Mouse (Mus musculus): ENCODE measurements around the gene Rtn1. TPM values are rescaled to one million over a fixed set of nuclear protein-coding genes. Genes with fewer than 3 reads are reported as not detected.

Rtn1 gene
- polyA plus RNA-seq, 1 experiment, result 2.8 TPM

DNA sequence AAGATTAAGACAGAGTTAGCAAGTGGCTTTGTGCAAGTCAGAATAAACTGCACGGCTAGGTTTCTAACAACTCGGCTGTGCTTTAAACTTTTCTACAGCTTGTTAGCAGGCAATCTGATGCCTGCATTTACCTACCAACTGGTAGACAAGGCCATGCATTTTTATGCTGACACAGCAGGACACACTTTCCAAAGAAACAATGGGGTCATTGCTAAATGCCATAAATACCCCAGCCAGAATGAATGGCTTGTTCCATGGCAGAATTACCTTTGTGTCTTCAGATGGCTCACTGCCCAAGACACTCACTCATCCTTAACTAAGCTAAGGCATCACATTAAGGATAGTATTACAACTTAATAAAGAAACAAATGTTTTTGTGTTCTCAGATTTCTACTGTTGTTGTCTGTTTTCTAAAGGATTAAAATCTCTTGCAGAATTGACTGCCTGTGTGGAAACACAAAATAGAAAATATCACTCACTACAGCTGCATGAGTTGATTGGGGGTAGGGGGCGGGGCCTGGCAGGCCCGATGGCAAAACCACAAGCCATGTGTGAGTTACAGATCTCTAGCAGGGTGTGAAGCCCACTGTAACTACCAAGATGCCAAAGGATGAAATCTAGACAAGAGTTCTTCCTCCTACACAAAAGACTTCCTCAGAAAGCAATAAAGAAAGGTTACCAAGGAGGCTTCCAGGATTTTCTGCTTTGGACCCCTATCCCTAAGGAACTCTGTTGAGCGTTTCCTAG, 129.6 kb downstream of the Rtn1 start:
- DNase-seq (ENCODE audit: low spot score), result no peak

DNA sequence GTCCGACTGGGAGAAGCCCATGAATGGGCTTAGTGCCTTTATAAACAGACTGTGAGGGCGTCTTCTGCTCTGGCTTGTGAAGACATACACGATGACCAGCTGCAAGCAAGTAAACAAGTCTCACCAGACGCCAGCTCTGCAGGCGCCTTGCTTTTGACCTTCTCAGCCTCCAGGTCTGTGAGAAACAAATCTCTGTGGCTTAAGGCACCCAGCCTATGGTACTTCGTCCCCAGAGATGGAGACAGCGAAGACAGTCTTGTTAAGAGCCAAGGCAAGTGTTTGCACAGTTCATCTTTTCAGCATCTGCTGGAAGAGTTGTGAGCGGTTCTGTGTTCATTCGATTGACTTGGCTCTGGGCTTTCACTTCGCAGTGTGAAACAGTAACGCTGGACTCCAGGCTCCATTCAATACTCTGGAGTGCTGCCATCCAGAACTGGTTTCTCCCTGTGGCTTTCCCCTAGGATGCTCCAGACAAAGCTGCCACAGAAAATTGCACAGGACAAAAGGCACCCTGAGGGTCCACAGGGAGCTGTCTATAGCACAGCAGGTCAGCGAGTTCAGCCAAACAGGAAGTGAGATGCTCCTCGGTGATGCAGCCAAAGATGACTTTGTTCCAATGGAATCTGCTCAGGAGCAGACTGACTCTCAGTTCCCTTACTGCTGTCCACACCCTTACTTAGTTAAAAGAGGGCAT, 135.0 kb downstream of the Rtn1 start:
- no peak for DNase-seq (ENCODE audit: low spot score)

DNA sequence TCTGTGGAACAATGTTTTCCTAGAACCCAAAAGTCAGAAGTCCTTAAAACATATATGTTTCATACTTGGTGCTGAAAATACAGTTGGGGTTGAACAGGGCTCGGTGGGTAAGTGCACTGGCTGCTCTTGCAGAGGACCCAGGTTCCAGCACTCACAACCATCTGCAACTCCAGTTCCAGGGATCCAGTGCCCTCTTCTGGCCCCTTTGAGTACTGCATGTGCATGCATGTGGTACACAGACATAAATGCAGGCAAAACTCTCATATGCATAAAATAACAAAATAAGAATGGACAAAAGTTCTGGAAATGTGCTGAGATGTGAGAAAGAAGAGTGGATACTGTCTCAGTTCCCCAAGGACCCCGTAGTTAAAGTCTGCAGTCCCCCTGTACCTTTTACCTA, 141.2 kb downstream of the Rtn1 start:
- DNase-seq (ENCODE audit: low spot score), result no peak

DNA sequence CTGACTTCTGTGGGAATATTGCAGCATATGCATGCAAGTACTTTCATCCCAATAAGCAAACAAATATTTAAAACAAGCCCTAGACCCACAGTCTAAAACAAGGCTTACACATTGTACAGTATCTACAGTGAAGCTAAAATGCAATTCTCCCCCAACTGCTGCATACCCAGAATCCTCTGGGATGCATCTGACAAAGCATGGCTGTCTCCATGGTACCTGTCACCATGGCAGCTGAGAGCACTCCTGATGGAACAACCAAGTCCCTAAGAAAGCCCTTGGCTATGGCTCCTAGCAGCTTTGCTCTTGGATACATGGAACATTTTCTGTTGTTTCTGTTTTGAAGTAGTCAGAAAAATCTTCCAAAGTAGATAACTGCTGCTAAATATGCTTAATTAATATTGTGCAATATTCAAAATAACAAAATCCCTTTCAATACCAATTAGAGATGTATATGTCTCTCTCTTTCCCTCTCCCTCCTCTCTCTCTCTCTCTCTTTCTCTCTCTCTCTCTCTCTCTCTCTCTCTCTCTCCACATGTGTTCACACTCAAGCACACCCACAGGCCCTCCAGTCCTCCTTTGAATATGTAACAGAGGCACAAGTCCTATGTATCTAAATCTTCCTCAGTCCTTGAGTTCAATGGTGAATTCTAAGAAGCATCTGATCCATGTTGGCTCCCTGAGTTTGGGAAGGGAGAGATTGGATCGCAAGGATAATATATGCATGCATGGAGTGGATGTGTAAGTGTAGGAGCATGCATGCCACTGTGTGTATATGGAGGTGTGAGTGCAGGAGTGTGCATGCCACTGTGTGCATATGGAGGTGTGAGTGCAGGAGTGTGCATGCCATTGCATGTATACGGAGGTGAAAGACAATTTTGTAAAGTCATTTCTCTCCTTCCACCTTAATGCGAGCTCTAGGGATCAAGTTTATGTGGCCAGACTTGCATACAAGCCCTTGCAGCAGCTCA, 143.3 kb downstream of the Rtn1 start:
- DNase-seq (ENCODE audit: low spot score), result no peak

DNA sequence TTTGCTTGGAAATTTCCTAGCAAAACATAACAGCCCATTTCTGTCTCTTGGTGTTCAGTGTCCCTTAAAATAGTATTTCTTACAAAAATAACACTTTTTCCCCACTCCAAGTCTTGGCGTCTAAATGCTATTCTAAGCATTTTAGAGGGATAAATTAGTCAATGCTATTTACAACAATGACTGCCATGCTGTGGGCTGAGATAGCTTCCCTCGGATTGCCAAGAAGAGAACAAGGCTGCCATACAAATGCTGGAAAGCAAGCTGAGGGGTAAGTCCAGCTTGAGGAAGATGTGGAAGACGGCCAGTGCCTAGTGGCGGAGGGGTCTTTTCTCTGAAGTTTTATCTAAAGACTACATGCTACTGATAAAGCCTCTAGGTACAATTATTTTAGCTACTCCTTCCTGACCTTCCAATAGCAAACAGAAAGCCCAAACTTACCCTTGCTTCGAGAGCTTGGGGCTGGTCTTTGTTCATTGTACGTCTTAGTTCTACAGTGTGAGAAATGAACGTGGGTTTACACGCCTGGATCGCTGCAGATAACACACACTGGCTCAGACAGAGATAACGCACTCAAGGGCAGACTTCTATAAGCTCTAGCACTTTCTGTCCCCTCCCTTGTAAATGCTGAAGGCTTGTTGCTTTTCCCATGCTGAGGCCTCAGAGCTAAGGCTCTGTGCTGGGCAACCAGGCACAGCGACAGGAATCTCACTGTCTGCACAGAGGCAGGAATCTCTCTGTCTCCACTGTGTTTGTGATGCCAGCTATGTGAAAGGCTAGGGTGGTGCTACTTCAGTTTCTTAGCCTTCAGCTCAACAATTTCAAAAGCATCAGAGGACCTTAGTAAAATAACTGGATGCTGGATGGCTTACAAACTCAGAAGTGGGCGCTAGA, 145.4 kb downstream of the Rtn1 start:
- DNase-seq (ENCODE audit: low spot score), result no peak

DNA sequence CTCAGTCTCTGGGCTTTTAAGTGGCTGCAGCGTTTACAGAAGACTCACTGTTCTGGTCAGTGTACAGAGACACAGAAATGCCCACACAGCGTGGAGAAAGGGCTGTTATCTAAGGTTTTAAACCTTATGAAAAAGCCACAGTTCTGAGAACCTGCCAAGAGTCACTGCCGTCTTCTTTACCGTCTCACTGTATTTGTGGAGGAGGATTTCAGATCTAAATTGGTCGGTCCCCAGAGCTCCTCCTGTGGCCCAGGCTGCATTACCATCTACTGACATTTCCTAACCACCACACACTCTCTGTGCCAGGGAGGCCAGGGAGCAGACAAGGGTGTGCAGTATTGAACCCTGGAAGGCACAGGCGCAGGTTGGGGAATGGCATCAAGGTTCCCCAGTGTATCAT, 151.9 kb downstream of the Rtn1 start:
- DNase-seq (ENCODE audit: low spot score), result no peak

DNA sequence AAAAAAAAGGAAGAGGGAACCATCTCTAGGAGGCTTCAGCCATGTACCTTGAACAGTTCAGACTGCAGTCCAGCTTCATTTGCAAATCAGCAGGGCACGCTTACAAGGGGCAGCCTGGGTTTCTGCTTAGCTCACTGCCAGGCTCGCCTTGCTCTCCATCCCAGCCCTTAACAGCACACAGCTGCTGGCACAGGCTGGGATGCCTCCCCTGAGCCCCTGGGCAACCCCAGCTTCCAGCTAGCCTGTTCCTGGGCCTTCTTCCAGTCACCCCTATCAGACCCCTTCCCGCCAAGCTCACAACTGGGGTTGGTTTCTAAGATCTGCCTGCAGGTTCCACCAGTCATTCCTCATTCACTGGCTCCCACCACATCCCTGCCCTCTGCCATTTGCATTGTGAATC, 155.8 kb downstream of the Rtn1 start:
- DNase-seq (ENCODE audit: low spot score), result no peak

DNA sequence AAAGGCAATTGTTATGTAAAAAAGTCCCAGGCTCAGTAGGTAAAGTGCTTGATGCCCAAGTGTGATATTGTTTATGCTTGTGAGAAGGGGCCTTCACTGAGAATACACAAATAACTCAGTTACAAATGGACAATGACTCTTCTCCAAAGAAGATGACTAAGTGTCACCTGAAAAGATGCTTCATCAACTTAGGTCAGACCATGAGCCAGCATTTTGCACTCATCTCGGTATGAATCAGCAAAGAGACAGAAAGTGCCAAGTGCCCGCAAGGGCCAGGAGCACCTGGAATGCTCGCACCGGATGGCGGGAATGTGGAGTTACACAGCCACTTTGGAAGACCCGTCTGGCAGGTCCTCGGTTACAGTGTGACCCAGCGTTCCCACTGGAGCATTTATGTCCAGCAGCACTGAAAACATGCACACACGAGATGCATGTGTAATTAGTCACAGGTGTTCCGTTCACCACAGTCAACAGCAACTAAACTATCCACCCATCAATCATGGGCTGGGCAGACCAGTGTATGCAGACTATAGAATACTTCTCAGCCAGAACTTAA, 156.9 kb downstream of the Rtn1 start:
- DNase-seq (ENCODE audit: low spot score), result no peak

DNA sequence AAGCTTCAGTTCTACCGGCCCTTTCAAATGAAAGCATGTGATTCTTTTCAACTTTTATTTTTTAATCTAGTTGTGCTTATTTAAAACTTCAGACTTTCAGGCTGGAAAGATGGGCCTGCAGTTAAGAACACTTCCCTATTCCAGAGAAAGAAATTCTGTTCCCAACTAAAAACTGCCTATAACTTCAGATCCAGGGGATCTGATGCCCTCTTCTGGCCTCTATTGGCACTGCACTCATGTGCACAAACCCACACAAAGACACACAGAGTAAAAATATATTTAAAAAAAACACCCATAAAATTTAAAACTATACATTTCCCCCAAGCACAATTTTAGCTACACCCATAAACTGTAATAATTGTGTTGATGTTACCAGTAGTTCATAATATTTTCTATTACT, 163.9 kb downstream of the Rtn1 start:
- DNase-seq (ENCODE audit: low spot score), result no peak

DNA sequence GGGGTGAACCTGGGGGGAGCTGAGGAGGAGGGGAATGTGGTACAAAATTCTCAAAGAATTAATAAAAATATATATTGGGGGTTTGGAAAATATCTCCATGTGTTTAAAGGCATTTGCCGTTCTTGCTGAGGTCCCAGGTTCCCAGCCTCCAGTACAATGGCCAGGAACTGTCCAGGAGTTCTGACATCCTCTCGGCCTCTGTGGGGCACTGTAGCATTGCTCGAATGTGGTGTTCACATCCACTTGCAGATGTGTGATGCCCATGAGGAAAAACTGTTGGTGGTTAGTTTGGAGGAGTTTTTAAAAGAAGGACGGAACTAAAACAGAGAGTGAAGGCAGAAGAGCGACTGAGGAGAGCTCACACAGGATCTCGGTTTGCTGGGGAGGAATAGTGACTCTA, 166.0 kb downstream of the Rtn1 start:
- no peak for DNase-seq (ENCODE audit: low spot score)

DNA sequence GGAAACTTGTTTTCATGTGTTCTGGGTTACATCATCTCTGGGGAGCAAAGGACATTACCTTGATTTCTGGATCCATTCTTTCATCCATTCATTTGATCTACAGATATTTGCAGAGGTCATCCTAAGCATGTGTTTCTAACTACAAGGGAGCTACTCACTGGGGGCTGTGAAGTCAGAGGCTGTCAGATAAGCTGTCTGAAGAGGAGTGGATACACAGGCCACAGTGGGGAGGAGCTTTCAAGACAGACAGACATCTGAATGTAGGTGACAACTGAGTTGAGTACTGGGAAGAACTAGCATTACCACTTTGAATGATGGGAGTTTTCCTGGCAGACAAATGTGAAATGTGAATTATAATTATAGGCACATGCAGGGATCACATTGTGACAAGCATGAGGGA, 168.3 kb downstream of the Rtn1 start:
- no peak for DNase-seq (ENCODE audit: low spot score)

DNA sequence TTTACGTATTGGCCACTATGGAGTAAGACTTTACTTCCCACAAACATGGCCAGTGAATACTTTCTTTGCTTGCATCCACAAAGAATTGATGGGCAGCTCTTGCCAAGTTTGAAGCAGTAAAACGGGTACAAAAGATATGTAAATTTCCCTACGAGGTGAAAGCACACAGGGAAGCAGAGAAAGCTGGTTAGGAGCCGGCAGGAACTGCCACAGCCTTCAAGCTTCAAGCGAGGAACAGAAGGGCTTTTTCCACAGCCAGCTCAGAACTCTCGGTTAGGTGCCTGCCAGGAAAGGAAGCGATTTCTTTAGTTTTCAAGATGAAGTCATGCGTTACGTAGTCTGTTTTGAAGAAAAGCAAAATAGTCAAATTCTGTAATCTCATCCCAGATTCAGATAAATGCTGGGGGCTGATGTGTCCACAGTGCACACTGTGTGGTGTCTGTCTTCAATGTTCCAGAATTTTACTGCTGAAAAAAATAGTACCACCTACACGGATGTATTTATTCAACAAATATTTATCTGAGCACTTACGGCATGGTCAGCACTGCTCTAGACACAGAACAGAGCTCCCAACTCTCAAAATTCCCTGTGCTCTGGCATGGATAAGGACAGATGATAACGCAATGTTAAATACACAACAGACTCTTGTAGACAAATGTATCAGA, 169.5 kb downstream of the Rtn1 start:
- DNase-seq (ENCODE audit: low spot score), result no peak

DNA sequence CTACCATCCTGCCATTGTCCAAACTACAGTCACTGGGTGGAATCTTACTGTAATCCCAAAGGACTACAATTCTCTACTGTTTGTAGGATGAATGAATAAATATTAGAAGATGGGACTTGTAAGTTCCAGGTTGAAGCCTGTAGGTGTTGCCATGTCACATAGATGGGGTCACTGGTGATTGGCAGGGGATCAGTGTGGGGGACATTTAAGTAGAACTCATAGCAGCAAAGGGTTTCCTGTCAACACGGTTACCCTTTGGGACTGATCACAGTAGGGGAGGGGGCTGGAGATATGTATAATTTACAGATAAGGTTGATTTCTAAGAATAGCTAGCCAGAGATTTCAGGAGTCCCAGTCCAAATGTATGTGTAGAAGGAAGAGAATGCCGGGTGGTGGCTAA, 171.6 kb downstream of the Rtn1 start:
- no peak for DNase-seq (ENCODE audit: low spot score)

DNA sequence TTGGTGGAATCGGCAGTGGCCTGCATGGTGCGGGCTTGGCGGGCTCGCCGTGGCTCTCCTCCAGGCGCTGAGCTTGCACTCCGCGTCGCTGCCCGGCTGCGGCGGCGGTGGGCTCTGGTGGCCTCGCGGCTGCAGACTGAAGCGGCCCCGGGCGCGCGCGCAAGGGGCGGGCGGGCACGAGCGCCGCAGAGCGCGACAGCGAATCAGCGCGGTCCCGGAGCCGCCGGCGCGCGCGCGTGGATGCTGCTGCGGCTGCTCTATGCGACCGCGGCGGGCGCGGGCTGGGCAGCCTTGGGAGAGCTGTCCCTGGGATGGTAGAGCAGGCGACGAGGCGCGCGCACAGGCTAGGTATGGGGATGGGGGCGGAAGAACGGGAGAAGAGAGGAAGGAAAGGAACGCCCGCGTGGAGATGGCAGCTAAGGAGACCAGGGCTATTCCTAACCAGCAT, 172.3 kb downstream of the Rtn1 start:
- DNase-seq (ENCODE audit: low spot score), result no peak

DNA sequence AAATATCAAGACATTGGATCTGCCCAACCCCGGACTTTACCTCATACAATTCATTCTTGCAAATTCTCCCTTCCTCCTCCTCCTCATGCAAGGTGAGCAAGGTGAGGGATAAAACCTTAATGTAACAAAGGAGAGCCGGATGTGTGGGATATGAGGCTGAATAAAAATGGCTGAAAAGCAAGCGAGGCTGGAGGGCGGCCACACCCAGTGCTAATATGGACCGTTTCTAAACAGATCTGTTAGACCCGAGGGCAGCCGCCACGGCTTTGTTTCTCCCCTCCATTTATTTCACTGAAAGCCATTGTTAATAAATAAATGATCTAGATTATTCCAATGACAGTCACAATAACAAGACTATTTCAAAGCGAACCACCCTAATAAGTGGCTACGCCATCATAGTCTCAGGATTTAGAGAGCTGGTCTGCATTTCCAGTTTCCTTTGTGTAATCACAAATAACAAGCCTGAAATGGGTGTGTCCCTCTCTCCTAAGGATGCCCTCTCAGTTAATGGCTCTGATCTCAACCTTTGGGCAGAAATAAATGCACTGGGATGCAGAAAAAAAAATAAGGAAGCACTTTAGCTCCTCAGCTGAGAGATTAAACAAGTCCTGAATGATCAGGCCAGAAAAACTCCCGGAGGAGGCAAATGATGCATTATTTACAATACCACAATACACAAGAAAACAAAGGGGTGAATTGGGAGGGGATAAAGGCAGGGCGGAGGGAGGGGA, 173.1 kb downstream of the Rtn1 start:
- no peak for DNase-seq (ENCODE audit: low spot score)

DNA sequence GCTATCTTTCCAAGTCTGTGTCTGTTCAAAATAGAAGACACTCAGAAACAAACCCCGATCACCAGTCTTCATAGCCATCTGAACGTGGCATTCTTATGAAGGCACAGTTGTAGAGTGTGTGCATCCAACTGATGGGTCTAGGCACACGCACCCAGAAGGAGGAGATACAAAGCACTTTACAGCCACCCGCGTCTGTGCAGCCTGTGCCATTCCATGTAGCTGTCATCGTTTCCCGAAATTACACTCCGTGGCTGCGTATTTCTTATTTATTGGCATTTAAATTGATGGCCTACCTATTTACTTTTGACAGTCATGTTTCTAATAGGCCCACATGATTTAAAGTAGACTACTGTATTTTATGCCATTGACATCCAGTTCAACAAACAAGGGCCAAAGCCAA, 173.9 kb downstream of the Rtn1 start:
- DNase-seq (ENCODE audit: low spot score), result no peak

DNA sequence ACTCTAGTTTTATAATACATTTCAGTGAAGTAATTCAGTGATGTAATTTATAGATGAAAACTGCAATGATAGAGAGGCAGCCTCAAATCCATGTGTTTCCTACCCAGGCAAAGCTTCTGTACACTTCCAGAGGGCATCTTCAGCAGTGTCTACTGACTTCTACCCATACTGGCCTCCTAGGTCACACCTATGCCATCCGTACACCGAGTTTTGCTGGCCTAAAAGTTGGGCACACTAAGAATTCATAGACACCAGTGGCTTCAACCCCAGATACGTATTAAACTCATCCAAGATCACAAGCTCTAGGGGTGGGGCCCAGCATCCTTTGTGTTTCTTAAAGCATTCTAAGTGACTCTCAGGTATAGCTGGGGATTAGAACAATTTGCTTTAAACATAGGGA, 174.7 kb downstream of the Rtn1 start:
- DNase-seq (ENCODE audit: low spot score), result no peak

DNA sequence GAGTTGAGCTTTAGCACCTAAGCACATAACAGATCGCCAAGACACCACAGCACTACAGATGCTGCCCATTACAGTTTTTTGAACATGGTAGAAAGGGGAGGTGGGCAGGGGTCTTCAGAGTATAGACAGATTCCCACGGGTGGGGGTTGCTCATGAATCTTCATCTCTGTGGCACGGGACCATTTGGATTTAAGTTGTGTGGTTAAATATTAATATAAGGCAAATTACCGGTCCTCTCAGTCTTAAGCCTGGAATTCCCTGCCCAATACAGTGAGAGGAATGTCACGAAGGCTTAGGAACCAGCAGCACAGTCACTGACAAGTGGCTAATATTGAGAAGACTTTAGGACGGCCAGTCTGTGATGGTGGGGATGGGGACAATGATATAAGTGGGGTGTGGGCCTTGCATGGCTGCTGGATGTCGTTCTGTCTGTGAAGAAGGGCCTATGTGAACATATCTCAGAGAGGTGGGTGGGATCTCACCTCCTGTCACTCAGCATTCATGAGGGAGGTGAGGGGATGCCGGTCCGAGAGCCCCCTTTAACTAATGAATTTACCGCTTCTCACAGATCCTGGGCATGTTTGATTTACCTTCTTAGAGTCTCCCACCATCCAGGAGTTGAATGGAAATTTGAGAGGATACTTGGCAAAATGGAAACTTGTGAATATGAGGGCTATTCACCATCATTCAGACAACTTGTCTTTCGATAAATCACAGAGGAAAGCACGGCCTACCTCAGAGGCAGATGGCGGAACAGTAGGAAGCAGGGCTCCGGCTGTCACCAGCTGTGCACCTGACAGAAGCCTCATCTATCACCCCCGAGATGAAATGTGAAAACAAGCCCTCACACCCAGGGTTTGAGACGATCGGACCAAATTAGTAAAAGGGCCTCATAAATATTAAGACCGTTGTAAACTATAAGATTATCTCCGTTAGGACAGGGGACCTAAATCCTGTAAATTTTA, 175.7 kb downstream of the Rtn1 start:
- no peak for DNase-seq (ENCODE audit: low spot score)

DNA sequence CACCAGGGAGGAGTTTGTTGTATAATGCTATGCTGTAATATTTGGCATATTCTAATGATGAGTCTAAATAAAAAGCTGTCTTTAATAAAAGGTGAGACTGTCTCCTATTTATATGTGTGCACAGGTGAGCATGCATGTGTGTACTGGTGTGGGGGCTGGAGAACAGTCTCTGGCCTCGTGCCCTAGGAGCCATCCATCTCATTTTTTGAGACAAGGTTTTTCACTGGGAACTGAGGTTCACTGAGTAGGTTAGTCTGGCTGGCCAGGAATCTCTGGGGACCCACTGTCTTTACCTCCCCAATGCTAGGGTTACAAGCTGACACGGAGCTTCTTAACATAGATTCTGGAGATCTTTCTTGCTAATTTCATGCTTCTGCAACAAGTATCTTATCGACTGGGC, 176.7 kb downstream of the Rtn1 start:
- no peak for DNase-seq (ENCODE audit: low spot score)
